Mouse (Mus musculus): ENCODE measurements around the gene Lyz1.
"Not testable (repeated sequence)": the region's sequence is repeated elsewhere in the genome, so short reads cannot be mapped to it uniquely, and the experiment has no call there.

The Lyz1 gene

GRCm38 (mm10) chr10:117292671-117293070 lies at the start of gene Lyz1:
TSS of gene Lyz1 (minus strand) at chr10:117292868.
- DNase-seq (ENCODE audit: low read depth), result no peak

DNA sequence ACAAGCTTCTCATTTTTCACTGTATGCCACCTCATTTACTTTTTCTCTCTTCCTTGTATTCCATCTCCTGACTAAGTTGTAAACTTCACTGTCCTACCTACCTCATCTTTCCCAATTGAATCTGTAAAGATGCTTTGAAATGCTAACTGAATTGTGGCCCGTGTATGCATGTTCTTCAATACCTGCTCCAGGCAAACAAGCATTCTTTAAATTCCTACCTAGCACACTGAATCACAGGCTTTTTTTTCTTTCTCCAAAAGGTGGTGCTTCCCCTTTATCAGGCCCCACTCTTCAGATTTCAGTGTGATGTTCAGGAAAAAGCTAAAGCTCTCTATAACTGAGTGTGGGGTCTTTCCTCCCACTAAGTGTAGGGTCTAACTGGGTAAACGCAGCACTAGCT lies 49.7 kb upstream of the Lyz1 start:
- DNase-seq (ENCODE audit: low read depth), result no peak

DNA sequence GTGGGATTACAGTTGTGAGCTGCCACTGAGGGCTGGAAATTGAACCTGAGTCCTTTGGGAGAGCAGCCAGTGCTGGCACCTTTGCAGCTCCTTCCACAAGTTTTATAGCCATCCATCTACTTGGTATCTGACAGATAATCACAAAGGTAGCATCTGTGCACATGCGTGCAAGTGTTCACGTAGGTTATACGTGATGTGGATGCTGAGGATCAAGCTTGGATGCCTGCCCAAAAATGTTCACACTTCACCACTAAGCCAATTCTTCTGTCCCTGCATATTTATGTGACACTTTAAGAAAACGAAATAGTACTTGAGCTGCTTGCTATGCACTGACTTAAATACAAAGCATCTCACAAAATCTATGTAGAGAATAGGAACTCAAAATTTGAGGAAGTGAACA lies 48.4 kb upstream of the Lyz1 start:
- DNase-seq (ENCODE audit: low read depth), result no peak

- no peak for DNase-seq (ENCODE audit: low read depth)
Observed at GRCm38 (mm10) chr10:117339241-117339640, 46.6 kb upstream of the Lyz1 start.

GRCm38 (mm10) chr10:117337946-117338345 lies 45.3 kb upstream of the Lyz1 start:
- peak; percentile 58 for DNase-seq (ENCODE audit: low read depth)

- DNase-seq (ENCODE audit: low read depth), result no peak
Observed at GRCm38 (mm10) chr10:117335649-117336048, 43.0 kb upstream of the Lyz1 start.

DNA sequence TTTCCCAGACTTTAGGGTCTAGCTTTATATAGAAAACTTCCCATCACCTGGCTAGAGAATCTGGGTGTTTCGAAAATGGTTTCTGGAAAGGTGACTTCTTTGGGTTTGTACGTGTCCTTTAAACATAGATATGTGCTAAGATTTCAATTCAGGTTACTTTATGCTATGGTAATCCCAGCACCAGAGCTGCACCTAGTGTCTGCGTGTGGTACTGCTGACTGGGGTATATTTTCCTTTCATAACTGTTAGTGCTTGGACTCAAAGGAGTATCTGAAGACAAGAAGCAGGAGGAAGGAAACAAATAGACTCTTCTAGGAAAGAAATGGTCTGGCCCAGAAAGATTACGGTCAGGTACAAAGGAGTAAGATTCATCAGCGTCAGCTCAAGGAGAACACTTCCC lies 37.9 kb upstream of the Lyz1 start:
- DNase-seq (ENCODE audit: low read depth), result peak; percentile 43

DNA sequence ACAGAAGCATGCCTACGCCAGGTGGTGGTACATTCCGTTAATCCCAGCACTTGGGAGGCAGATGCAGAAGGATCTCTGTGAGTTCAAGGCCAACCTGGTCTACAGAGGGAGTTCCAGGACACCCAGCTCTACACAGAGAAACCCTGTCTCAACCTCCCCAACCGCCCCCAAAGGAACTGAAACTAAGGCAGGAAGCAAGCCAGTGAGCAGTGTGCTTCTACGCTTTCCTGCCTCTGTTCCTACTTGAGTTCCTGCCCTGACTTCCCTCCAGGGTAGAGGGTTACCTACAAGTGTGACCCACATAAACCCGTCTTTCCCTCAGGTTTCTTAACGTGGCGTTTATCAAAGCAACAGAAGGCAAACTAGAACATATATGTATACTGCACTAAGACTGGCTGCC lies 31.1 kb upstream of the Lyz1 start:
- DNase-seq (ENCODE audit: low read depth), result no peak

DNA sequence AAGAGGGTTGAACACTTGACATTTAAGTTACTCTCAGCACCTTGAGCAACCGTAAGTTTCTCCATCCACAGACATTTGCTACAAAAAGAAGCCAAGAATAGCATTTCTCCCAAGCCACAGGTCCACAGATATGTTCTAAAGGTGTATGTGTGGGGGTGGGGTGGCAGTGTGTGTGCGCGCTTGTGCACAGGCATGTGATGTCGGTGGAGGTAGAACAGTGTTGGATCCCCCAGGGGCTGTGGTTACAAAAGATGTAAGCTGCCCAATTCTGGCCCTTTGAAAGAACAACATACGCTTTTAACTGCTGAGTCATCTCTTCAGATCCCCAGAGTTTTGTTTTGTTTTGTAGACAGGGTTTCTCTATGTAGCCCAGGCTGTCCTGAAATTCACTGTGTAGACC lies 30.0 kb upstream of the Lyz1 start:
- no peak for DNase-seq (ENCODE audit: low read depth)

- no peak for DNase-seq (ENCODE audit: low read depth)
Observed at GRCm38 (mm10) chr10:117320571-117320981, 27.9 kb upstream of the Lyz1 start.

DNA sequence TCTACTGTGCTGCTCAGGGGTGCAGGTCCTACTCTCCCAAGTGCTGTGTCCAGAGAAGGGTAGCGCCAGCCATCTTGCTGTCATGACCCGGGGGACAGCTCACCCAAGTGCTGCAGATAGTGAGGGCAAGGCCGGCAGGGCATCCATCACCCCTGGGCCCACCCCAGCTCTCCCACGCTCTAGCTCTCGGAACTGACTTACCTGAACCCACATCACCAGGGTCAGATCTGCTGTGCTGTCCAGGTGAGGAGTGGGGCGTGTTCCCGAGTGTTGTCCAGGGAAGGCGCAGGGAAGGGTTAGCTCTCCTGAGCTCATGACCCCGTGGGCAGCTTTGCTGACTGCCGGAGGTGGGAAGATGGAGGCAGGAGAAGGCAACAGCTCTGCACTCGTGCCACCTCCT lies 23.7 kb upstream of the Lyz1 start:
- no peak for DNase-seq (ENCODE audit: low read depth)

- DNase-seq (ENCODE audit: low read depth), result no peak
Observed at GRCm38 (mm10) chr10:117313133-117313532, 20.5 kb upstream of the Lyz1 start.

GRCm38 (mm10) chr10:117312168-117312567 lies 19.5 kb upstream of the Lyz1 start:
- no peak for DNase-seq (ENCODE audit: low read depth)

- DNase-seq (ENCODE audit: low read depth), result no peak
Observed at GRCm38 (mm10) chr10:117304371-117304770, 11.7 kb upstream of the Lyz1 start.

DNA sequence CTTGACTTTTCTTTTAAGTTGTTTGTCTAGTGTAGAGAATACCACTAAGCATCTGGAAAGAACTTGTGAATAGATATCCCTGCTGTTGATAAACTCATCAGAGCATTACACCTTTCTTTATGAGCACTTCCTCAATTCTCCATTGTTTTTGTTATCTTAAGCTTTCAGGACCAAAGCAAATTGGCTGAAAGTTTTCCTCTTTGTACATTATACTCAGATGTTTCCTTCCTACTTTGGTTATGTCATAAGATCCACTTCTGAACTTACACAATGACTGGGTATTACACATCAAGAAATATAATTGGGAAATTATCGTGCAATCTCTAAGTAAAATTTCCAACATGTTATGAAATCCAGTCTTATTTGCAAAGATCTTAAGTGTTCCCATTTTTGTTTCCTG lies 9.0 kb upstream of the Lyz1 start:
- DNase-seq (ENCODE audit: low read depth), result no peak

- DNase-seq (ENCODE audit: low read depth), result no peak
Observed at GRCm38 (mm10) chr10:117299901-117300520, 7.3 kb upstream of the Lyz1 start.

GRCm38 (mm10) chr10:117299106-117299505 lies 6.4 kb upstream of the Lyz1 start:
- no peak for DNase-seq (ENCODE audit: low read depth)

GRCm38 (mm10) chr10:117298336-117298735 lies 5.7 kb upstream of the Lyz1 start:
- no peak for DNase-seq (ENCODE audit: low read depth)

GRCm38 (mm10) chr10:117290936-117291335 lies 1.7 kb downstream of the Lyz1 start:
- DNase-seq (ENCODE audit: low read depth), result not testable (repeated sequence)

GRCm38 (mm10) chr10:117290046-117290870 lies 2.4 kb downstream of the Lyz1 start:
- DNase-seq (ENCODE audit: low read depth), result no peak

GRCm38 (mm10) chr10:117289034-117289505 lies 3.6 kb downstream of the Lyz1 start:
- not testable (repeated sequence) for DNase-seq (ENCODE audit: low read depth)

DNA sequence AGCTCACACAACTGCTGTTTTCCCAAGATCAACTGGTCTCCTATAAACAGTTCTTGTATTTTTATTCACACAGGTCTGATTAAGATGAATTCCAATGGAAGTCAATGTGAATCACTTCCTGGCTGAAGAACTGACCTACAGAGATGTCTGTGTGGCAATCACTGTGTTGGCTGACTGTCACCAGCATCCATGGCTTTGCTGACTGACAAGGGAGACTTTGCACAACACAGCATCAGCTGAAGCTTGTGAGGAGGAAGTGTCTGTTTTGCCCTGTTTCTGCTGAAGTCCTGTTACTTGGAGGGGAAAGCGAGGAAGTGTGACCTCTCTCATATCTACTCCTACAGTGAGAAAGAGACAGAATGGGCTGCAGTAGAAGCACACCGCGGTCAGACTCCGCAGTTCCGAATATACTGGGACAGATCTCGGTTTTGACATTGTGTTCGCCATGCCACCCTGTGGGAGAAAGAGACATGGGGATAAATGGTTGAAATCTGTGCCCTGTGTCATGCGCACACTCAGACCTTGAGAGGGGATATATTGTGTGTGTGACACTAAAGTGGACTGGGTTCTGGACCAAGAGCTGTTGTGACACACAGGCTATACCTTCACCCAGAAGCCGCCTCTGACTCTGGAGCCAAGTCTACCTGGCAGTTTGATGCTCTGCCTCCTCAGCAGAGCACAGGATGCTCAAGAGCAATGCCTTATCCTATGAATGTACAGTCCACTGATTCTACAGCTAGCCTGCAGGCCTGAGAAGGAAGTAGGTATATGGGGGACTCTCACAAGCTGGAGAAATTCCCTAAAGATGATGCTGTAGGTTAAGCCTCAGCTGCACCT lies 4.3 kb downstream of the Lyz1 start:
- no peak for DNase-seq (ENCODE audit: low read depth)

Data from induced T-regulatory cell, adult 2 months (primary cell).